Mouse (Mus musculus): ENCODE data around the gene Hba-a2.
A peak's percentile ranks its signal among the peaks of the same experiment; 100 is the strongest.

DNA sequence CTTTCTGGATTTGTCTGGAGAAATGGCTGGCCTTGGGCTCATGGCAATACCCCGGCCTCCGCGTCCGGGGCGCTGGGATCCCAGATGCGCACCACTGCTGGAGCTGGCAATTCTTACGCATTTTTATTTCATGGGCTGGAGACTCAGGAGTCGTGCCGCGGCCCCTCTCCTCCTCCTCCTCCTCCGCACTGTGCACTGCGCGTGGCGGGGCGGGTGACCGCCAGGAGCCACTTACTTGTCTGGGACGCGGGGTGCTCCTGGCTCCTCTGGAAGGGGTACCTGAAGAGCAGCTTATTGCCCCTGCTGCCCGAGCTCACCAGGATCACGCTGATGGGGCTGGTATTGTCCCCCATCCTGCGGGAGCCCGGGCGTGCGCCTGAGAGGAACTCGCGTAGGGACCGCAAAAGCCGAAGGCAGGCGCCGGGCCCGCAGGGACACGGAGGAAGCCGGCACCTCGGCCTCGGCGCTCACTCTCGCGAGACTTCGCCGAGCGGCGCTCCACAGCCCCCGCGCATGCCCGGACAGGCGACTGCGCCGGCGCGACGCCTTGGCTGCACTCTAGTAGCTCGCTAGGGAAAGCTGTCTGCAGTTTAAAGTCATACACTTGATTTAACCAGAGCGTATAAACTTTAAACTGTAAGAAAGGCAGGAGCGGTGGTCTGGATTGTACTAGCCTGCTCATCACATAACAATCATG lies 29.0 kb upstream of the Hba-a2 start, which contains the start of gene Nprl3:
- no peak for TF ChIP-seq CTCF (IDR thresholded peaks at IDR 0.05; ENCODE audit: insufficient read depth, low read length)
- TF ChIP-seq POLR2A (IDR thresholded peaks at IDR 0.05; ENCODE audit: borderline replicate concordance, extremely low read depth, low read depth, low read length) = peak; percentile 83
